Mouse (Mus musculus) thymus, postnatal 14 days (tissue): ENCODE results near the gene Vps29.
A peak's percentile ranks its signal among the peaks of the same experiment; 100 is the strongest.

ENCODE experiments used
- DNase-seq: peaks from one replicate; pipeline ENCODE4 v3.0.0; 2021

Vps29 gene

GRCm38 (mm10) chr5:122336554-122337294, 17.4 kb upstream of the Vps29 start:
- no peak for DNase-seq

DNA sequence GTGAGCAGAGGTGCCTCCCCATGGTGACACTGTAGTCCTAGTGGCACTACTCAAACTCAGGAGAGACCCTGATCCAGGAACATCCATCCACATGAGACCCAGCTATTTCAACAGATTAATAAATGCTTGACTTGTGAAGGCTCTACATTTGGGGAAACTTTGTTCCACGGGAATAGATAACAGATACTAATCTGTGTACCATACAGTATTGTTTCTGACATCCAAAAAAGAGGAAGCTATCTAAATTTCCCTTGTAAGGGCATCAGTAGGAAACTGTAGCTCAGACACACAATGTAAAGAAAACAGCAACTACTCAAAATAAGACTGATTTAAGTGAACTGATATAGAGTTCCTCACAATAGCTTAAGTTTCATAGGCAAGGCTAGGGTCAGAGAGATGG, 11.3 kb upstream of the Vps29 start:
- DNase-seq, result no peak

GRCm38 (mm10) chr5:122343768-122344167, 10.4 kb upstream of the Vps29 start:
- peak; percentile 21 for DNase-seq

GRCm38 (mm10) chr5:122344260-122344659, 9.9 kb upstream of the Vps29 start:
- DNase-seq, result peak; percentile 87

- DNase-seq, result peak; percentile 25
Observed at GRCm38 (mm10) chr5:122345777-122346176, 8.4 kb upstream of the Vps29 start.

DNA sequence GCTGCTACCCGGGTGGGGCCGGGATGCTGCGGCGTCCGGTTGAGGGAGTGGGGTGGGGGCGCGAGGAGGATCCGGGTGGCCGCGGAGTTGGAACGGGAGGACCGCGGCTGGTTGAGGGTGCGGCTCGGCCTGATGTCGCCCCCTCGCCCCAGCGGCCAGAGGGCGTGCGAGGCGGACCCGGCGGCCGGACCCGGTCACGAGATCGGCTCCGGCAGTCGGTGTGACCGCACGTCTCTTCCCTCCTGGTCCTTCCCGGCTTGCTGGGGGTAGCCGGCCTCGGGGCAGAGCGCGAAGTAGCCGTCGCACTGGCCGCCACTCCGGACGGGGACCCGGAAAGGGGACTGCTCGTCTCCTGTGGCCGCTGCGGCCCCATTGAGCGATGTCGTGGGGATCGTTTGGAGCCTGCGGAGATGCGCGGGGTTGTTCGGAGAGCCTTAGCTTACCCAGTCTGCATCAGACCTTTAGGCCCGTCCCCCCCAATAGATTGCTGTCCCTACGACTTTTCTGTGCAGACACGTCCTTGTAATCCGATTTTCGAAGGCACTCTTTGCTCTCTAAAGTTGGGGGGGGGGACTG, 411 bp downstream of the Vps29 start:
- no peak for DNase-seq

DNA sequence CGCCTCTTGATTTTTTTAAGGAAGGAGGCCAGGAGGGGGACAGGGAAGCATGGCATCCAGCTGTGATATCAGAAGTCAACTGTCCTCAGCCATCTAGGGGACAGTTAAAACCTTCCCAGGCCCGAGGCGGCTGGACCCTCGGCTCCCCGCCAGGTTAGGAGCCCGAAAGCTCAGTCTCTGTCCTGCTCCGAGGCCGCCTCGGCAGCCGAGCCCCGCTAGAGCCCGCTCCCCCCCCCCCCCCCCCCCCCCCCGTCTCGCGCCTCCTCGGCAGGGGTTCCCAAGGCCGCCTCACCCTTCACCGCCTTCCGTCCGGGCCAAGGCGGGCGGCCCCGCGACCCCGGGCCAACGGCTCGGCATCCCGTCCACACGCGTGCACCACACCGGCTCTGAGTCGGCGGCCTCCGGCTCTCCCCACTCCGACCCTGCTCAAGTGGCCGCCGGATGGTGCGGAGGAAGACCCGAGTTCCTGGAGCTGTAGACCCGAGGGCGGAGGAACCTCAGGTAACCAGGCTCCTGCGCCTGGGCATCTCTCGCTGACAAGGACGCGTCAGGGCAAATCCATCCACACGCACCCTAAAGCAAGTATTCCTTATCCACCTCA, 17.5 kb downstream of the Vps29 start, which contains the start of gene Gpn3:
TSS of gene Gpn3 (plus strand) at position 286 of the 601 bp plus-strand sequence.
- DNase-seq, result peak; percentile 80

- DNase-seq, result peak; percentile 99
Observed at GRCm38 (mm10) chr5:122372192-122372769, 18.1 kb downstream of the Vps29 start, which contains the start of gene Fam216a. Gene Fam216a (minus strand): TSS chr5:122372364.

GRCm38 (mm10) chr5:122372878-122373277, 18.7 kb downstream of the Vps29 start:
- DNase-seq, result no peak

- no peak for DNase-seq
Observed at GRCm38 (mm10) chr5:122377101-122377833, 23.1 kb downstream of the Vps29 start.

DNA sequence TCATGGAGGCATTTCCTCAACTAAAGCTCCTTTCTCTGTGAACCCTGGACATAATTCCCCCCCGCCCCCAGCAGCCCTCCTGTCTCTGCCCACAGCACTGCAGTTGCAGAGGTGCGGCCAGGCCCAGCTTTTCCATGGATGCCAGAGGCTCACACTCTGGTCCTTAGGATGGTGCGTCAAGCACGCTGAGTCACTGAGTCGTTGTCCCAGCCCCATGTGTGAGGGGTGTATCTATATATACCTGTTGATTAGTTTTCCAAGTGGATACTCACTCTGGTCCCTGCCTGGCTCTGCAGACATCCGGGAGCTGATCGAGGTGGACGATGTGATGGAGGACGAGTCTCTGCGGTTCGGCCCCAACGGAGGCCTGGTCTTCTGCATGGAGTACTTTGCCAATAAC, 24.0 kb downstream of the Vps29 start:
- DNase-seq, result no peak

DNA sequence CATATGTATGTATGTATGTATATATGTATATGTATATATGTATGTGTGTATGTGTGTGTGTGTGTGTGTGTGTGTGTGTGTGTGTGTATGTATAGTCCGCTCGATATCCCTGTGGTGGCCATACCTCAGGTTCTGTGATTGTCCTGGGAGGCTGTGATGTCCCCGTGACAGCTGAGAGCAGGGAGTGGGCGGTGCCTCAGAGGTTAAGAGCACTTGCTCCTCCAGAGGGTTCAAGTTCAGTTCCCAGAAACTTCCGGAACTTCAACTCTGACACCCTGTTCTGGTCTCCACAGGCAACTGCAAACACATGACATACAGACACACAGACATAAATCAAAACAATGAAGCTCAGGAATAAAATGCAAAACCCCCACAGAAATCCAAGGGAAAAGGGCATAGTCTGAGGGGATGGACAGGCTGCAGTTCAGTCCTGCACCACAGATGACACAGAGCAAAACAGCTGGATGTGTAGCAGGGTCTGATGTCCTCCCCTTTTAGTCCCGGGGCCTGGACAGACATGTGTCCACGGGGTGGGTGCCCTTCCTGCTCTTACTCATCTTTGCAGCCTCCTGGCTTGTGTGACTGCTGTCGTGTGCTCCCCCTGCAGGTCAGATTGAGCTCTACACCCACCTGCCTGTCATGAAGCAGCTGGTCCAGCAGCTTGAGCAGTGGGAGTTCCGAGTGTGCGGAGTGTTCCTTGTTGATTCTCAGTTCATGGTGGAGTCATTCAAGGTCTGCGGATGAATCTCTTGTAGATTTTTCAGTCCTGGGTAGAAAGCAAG, 25.4 kb downstream of the Vps29 start:
- peak; percentile 76 for DNase-seq

DNA sequence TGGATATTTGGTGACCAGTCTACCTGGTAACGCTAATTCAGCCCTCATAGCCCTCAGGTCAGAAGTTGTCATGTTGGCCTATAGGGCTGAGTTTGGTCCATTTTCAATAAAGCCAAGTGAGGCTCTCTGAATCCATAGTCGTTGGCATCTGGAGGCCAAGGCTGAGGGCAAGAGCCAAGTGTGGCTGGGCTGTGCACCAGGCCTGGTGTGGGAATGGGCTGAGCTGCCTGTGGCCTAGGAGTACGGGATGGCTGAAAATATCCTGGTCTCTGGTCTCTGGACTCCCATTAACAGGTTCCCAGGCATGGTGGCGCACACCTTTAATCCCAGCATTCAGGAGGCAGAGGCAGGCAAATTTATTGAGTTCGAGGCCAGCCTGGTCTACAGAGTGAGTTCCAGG, 35.8 kb downstream of the Vps29 start:
- no peak for DNase-seq

GRCm38 (mm10) chr5:122390671-122391070, 36.5 kb downstream of the Vps29 start:
- DNase-seq, result no peak

GRCm38 (mm10) chr5:122391178-122391785, 37.1 kb downstream of the Vps29 start:
- no peak for DNase-seq

GRCm38 (mm10) chr5:122391786-122392180, 37.6 kb downstream of the Vps29 start, which contains the start of gene Arpc3:
Gene Arpc3 (plus strand): TSS chr5:122391878.
- DNase-seq, result peak; percentile 92

GRCm38 (mm10) chr5:122392227-122393004, 38.2 kb downstream of the Vps29 start:
- DNase-seq, result peak; percentile 42

- DNase-seq, result peak; percentile 84
Observed at GRCm38 (mm10) chr5:122393887-122394286, 39.7 kb downstream of the Vps29 start.

DNA sequence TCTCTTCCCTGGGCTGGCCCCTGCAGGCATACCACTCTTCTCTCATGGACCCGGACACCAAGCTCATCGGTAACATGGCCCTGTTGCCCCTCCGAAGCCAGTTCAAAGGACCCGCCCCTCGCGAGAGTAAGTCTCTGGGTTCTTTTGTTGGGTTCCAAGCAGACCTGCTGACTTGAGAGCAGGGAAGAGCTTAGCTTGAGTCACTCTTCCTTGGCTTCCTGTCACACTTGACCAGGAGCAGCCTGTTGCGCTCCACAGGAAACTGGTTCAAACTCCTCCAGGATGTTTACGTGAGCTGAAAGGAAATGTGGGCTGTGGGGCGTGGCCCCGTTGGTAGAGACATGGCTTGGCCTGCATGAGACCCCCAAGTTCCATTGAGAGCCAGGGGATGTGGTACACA, 42.6 kb downstream of the Vps29 start:
- DNase-seq, result peak; percentile 42

GRCm38 (mm10) chr5:122397495-122397894, 43.3 kb downstream of the Vps29 start:
- no peak for DNase-seq

DNA sequence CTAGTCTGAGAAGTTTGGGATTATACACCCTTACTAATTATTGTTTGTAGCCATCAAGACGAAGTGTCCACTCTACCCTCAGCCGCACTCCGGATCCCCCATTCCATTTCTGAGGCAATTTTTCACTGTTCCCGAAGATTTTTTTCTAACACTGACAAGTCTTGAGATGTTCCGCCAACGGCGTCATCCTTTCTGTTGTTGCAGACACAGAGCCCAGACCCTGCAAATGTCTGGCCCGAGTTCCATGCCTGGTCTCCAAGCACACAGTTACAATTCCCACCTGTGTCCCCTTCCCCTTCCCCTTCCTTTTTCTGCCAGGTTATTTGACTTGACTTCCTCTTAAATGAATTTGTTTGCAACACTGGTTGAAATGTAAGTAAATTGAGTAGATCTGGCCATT, 45.7 kb downstream of the Vps29 start:
- no peak for DNase-seq
